Mouse (Mus musculus): ENCODE measurements at regions not wholly inside any gene's neighbourhood (a gene's known extent, or its start where the extent isn't known, plus 50 kb on each side); places are given as distances from the start of the nearest gene placed in this dataset.

GRCm38 (mm10) chr9:122655583-122655982, 91.6 kb upstream of the Topaz1 start:
- H3K27me3 ChIP-seq (ENCODE audit: control insufficient read depth, insufficient read depth, low read length): no peaks in the 10 kb centered on the region
- H3K4me3 ChIP-seq (replicated peaks; ENCODE audit: insufficient read depth, low read depth, low read length): no peak overlapping the region
- no peak for TF ChIP-seq CTCF (IDR thresholded peaks at IDR 0.05; ENCODE audit: borderline replicate concordance, insufficient read depth, low read depth, low read length)
- no peak for TF ChIP-seq POLR2A (IDR thresholded peaks at IDR 0.05; ENCODE audit: borderline replicate concordance, insufficient read depth, low read length)
- no peak overlapping the region for H3K27ac ChIP-seq (ENCODE audit: insufficient read depth, low read length)
- peak; percentile 24 to 29 for DNase-seq
- H3K4me1 ChIP-seq (ENCODE audit: control insufficient read depth, insufficient read depth, low read length): no peaks in the 10 kb centered on the region
- 30% methylated on average over 17 of the region's 17 CpGs for WGBS

- no peaks in the 10 kb centered on the region for H3K27me3 ChIP-seq (ENCODE audit: control insufficient read depth, insufficient read depth, low read length)
- no peak overlapping the region for H3K27ac ChIP-seq (ENCODE audit: insufficient read depth, low read length)
- H3K4me3 ChIP-seq (replicated peaks; ENCODE audit: insufficient read depth, low read depth, low read length): no peak overlapping the region
- no peak for TF ChIP-seq POLR2A (IDR thresholded peaks at IDR 0.05; ENCODE audit: borderline replicate concordance, insufficient read depth, low read length)
- no peak for TF ChIP-seq CTCF (IDR thresholded peaks at IDR 0.05; ENCODE audit: borderline replicate concordance, insufficient read depth, low read depth, low read length)
- DNase-seq: no peak
- WGBS: 52% methylated on average over 9 of the region's 9 CpGs
- no peaks in the 10 kb centered on the region for H3K4me1 ChIP-seq (ENCODE audit: control insufficient read depth, insufficient read depth, low read length)
Observed at GRCm38 (mm10) chr9:122660050-122660449, 87.1 kb upstream of the Topaz1 start.

GRCm38 (mm10) chr9:122666978-122667645, 80.0 kb upstream of the Topaz1 start:
- Histone ChIP-seq H3K27me3 (ENCODE audit: control insufficient read depth, insufficient read depth, low read length) (no peaks in the 10 kb centered on the region), H3K4me1 (ENCODE audit: control insufficient read depth, insufficient read depth, low read length) (no peaks in the 10 kb centered on the region), H3K4me3 (replicated peaks; ENCODE audit: insufficient read depth, low read depth, low read length) (no peak overlapping the region), H3K27ac (ENCODE audit: insufficient read depth, low read length) (no peak overlapping the region)
- 48% methylated on average over 5 of the region's 5 CpGs for WGBS
- DNase-seq: no peak
- TF ChIP-seq CTCF (IDR thresholded peaks at IDR 0.05; ENCODE audit: borderline replicate concordance, insufficient read depth, low read depth, low read length): no peak
- no peak for TF ChIP-seq POLR2A (IDR thresholded peaks at IDR 0.05; ENCODE audit: borderline replicate concordance, insufficient read depth, low read length)

GRCm38 (mm10) chr9:122667646-122667981, 79.5 kb upstream of the Topaz1 start:
- Histone ChIP-seq H3K27me3 (ENCODE audit: control insufficient read depth, insufficient read depth, low read length) (no peaks in the 10 kb centered on the region), H3K4me3 (replicated peaks; ENCODE audit: insufficient read depth, low read depth, low read length) (no peak overlapping the region), H3K4me1 (ENCODE audit: control insufficient read depth, insufficient read depth, low read length) (no peaks in the 10 kb centered on the region), H3K27ac (ENCODE audit: insufficient read depth, low read length) (no peak overlapping the region)
- TF ChIP-seq POLR2A (IDR thresholded peaks at IDR 0.05; ENCODE audit: borderline replicate concordance, insufficient read depth, low read length) (no peak), CTCF (IDR thresholded peaks at IDR 0.05; ENCODE audit: borderline replicate concordance, insufficient read depth, low read depth, low read length) (no peak)
- DNase-seq: no peak
- WGBS: 66% methylated on average over 3 of the region's 3 CpGs

- H3K27me3 ChIP-seq (ENCODE audit: control insufficient read depth, insufficient read depth, low read length): no peaks in the 10 kb centered on the region
- TF ChIP-seq CTCF (IDR thresholded peaks at IDR 0.05; ENCODE audit: borderline replicate concordance, insufficient read depth, low read depth, low read length): no peak
- no peak for TF ChIP-seq POLR2A (IDR thresholded peaks at IDR 0.05; ENCODE audit: borderline replicate concordance, insufficient read depth, low read length)
- no peak overlapping the region for H3K27ac ChIP-seq (ENCODE audit: insufficient read depth, low read length)
- H3K4me3 ChIP-seq (replicated peaks; ENCODE audit: insufficient read depth, low read depth, low read length): no peak overlapping the region
- H3K4me1 ChIP-seq (ENCODE audit: control insufficient read depth, insufficient read depth, low read length): no peaks in the 10 kb centered on the region
- peak in 1 of 2 experiments; percentile 3 for DNase-seq
- 11% methylated on average over 3 of the region's 3 CpGs for WGBS
Observed at GRCm38 (mm10) chr9:122673777-122674176, 73.4 kb upstream of the Topaz1 start.

GRCm38 (mm10) chr9:122678001-122678696, 69.0 kb upstream of the Topaz1 start:
- H3K4me1 ChIP-seq (ENCODE audit: control insufficient read depth, insufficient read depth, low read length): no peaks in the 10 kb centered on the region
- TF ChIP-seq CTCF (IDR thresholded peaks at IDR 0.05; ENCODE audit: borderline replicate concordance, insufficient read depth, low read depth, low read length): no peak
- TF ChIP-seq POLR2A (IDR thresholded peaks at IDR 0.05; ENCODE audit: borderline replicate concordance, insufficient read depth, low read length): no peak
- DNase-seq: peak in 1 of 2 experiments; percentile 39
- no peak overlapping the region for H3K27ac ChIP-seq (ENCODE audit: insufficient read depth, low read length)
- 37% methylated on average over 14 of the region's 14 CpGs for WGBS
- H3K27me3 ChIP-seq (ENCODE audit: control insufficient read depth, insufficient read depth, low read length): no peaks in the 10 kb centered on the region
- no peak overlapping the region for H3K4me3 ChIP-seq (replicated peaks; ENCODE audit: insufficient read depth, low read depth, low read length)

GRCm38 (mm10) chr9:122687170-122687569, 60.0 kb upstream of the Topaz1 start:
- no peaks in the 10 kb centered on the region for H3K4me1 ChIP-seq (ENCODE audit: control insufficient read depth, insufficient read depth, low read length)
- no peak for DNase-seq
- TF ChIP-seq CTCF (IDR thresholded peaks at IDR 0.05; ENCODE audit: borderline replicate concordance, insufficient read depth, low read depth, low read length): peak; percentile 11; the same call in 1 of the 2 replicates
- TF ChIP-seq POLR2A (IDR thresholded peaks at IDR 0.05; ENCODE audit: borderline replicate concordance, insufficient read depth, low read length): no peak
- H3K27ac ChIP-seq (ENCODE audit: insufficient read depth, low read length): no peak overlapping the region
- H3K4me3 ChIP-seq (replicated peaks; ENCODE audit: insufficient read depth, low read depth, low read length): no peak overlapping the region
- no peaks in the 10 kb centered on the region for H3K27me3 ChIP-seq (ENCODE audit: control insufficient read depth, insufficient read depth, low read length)
- WGBS: 18% methylated on average over 4 of the region's 4 CpGs

- Histone ChIP-seq H3K27ac (ENCODE audit: insufficient read depth, low read length) (no peak overlapping the region), H3K4me1 (ENCODE audit: control insufficient read depth, insufficient read depth, low read length) (no peaks in the 10 kb centered on the region), H3K27me3 (ENCODE audit: control insufficient read depth, insufficient read depth, low read length) (no peaks in the 10 kb centered on the region), H3K4me3 (replicated peaks; ENCODE audit: insufficient read depth, low read depth, low read length) (no peak overlapping the region)
- 69% methylated on average over 6 of the region's 6 CpGs for WGBS
- TF ChIP-seq POLR2A (IDR thresholded peaks at IDR 0.05; ENCODE audit: borderline replicate concordance, insufficient read depth, low read length) (no peak), CTCF (IDR thresholded peaks at IDR 0.05; ENCODE audit: borderline replicate concordance, insufficient read depth, low read depth, low read length) (no peak)
- no peak for DNase-seq
Observed at GRCm38 (mm10) chr9:122691879-122692278, 55.3 kb upstream of the Topaz1 start.

Measured in cerebellum, adult 2 months (tissue).